Mouse (Mus musculus) liver, embryonic 14.5 days (tissue): ENCODE data around the gene Rfxank. TPM values are rescaled to one million over a fixed set of nuclear protein-coding genes. Genes with fewer than 3 reads are reported as not detected.

Experiments
- ATAC-seq: fragments of 200-750 bp; cut with Nextera tagmentation; 2 replicates; pipeline ENCODE4 v1.8.0; 2017; ENCODE audit warnings: moderate number of reproducible peaks, mild to moderate bottlenecking, moderate library complexity; ENCODE audit not compliant: insufficient read depth
- DNase-seq, 3 experiments: peaks; one replicate each; pipeline ENCODE4 v3.0.0-alpha.2; 2012 to 2013; ENCODE audit warnings: low read depth in 3 of 3, low spot score in 3 of 3
- H3K27ac ChIP-seq: fragments of 300-500 bp; sonication (generic); 2 replicates; pipeline ENCODE4 v1.5.1; 2014; ENCODE audit warnings: moderate library complexity, mild to moderate bottlenecking, control low read depth, inconsistent platforms
- H3K27me3 ChIP-seq: fragments of 300-500 bp; sonication (generic); 2 replicates; pipeline ENCODE4 v1.6.1; 2014; ENCODE audit warnings: mild to moderate bottlenecking, low read length, moderate library complexity; ENCODE audit not compliant: control insufficient read depth, insufficient read depth
- H3K36me3 ChIP-seq: fragments of 300-500 bp; sonication (generic); replicated peaks from 2 replicates; pipeline ENCODE4 v1.6.1; 2014; ENCODE audit warnings: low read depth; ENCODE audit not compliant: control insufficient read depth, insufficient read depth
- H3K4me1 ChIP-seq, 2 experiments: fragments of 200-500 bp in 1 of 2; fragments of 300-500 bp in 1 of 2; sonication (generic) in 1 of 2; replicated peaks; 2 replicates each; pipeline ENCODE4 v1.6.1; 2012 to 2014; ENCODE audit warnings: antibody characterized with exemption in 1 of 2, inconsistent platforms in 1 of 2, low read length in 1 of 2; ENCODE audit not compliant: control insufficient read depth in 2 of 2, insufficient read depth in 2 of 2
- H3K4me2 ChIP-seq: fragments of 300-500 bp; sonication (generic); 2 replicates; pipeline ENCODE4 v1.6.1; 2014; ENCODE audit warnings: low read depth, mild to moderate bottlenecking, control low read depth, moderate library complexity
- H3K4me3 ChIP-seq, 2 experiments: fragments of 200-500 bp in 1 of 2; fragments of 300-500 bp in 1 of 2; sonication (generic) in 1 of 2; 2 replicates each; pipeline ENCODE4 v1.5.1; 2012 to 2014; ENCODE audit warnings: low read depth in 2 of 2, low read length in 2 of 2, mild to moderate bottlenecking in 2 of 2, control low read depth in 1 of 2, inconsistent platforms in 1 of 2, moderate library complexity in 1 of 2; ENCODE audit not compliant: insufficient read depth in 1 of 2
- H3K9ac ChIP-seq: fragments of 300-500 bp; sonication (generic); replicated peaks from 2 replicates; pipeline ENCODE4 v1.6.1; 2014; ENCODE audit warnings: mild to moderate bottlenecking, control low read depth, moderate library complexity
- H3K9me3 ChIP-seq: fragments of 300-500 bp; sonication (generic); 2 replicates; pipeline ENCODE4 v1.6.1; 2016; ENCODE audit warnings: low read length, mixed read lengths; ENCODE audit not compliant: control insufficient read depth
- CTCF ChIP-seq: IDR thresholded peaks from 2 replicates; pipeline ENCODE4 v1.5.1; 2016; ENCODE audit warnings: antibody characterized with exemption, low read depth, control low read depth
- EP300 ChIP-seq: IDR thresholded peaks from 2 replicates; pipeline ENCODE4 v1.6.1; 2016; ENCODE audit warnings: antibody characterized with exemption, low read depth
- whole genome bisulfite sequencing: fragments of 180-500 bp; shearing (Covaris S2); extraction: QIAGEN DNeasy Blood & Tissue Kit; methylation state at CpG from one replicate; pipeline ENCODE4 v1.1.7; 2014; ENCODE audit not compliant: insufficient replicate concordance; 5-methylcytosine and 5-hydroxymethylcytosine counted together
- polyA plus RNA-seq, 2 experiments: library from polyadenylated mRNA; depleted of rRNA in 1 of 2; stranded (reverse) in 1 of 2; unstranded in 1 of 2; fragments of >200 nt; fragmentation: Nextera tagmentation in 1 of 2; extraction: Ambion mirVana in 1 of 2; gene quantifications; 2 replicates each; pipeline versions ENCODE4 v1.2.1 to v1.2.3; 2012 to 2014

Rfxank gene
- polyA plus RNA-seq, 2 experiments, result 6.1 to 6.4 TPM

- no peaks in the 10 kb centered on the region for H3K27me3 ChIP-seq
- peaks cover 21 to 37% of the 10 kb centered on the region in 2 experiments for H3K4me1 ChIP-seq
- H3K9ac ChIP-seq, result no peak overlapping the region
- TF ChIP-seq EP300 (no peak), CTCF (no peak)
- H3K9me3 ChIP-seq, result no peaks in the 10 kb centered on the region
- H3K4me2 ChIP-seq, result peak overlapping the region; percentile 76
- H3K27ac ChIP-seq, result peak overlapping the region; percentile 47
- no peak for DNase-seq
- no peak overlapping the region for H3K4me3 ChIP-seq
- H3K36me3 ChIP-seq, result no peaks in the 10 kb centered on the region
- no peak for ATAC-seq
- WGBS, result 53% methylated on average over 7 of the region's 7 CpGs
These were observed 32.3 kb upstream of the Rfxank start for GRCm38 (mm10) chr8:70171240-70171639.

- no peaks in the 10 kb centered on the region for H3K27me3 ChIP-seq
- H3K36me3 ChIP-seq, result no peaks in the 10 kb centered on the region
- TF ChIP-seq CTCF, result no peak
- no peak for TF ChIP-seq EP300
- H3K9me3 ChIP-seq, result no peaks in the 10 kb centered on the region
- ATAC-seq, result no peak
- H3K9ac ChIP-seq, result no peak overlapping the region
- no peak overlapping the region for H3K27ac ChIP-seq
- H3K4me1 ChIP-seq, result peaks cover 21 to 37% of the 10 kb centered on the region in 2 experiments
- WGBS, result 57% methylated on average over 3 of the region's 3 CpGs
- DNase-seq, result no peak
- H3K4me2 ChIP-seq, result no peak overlapping the region
- no peak overlapping the region for H3K4me3 ChIP-seq
These were observed 31.8 kb upstream of the Rfxank start for GRCm38 (mm10) chr8:70170748-70171147.

- H3K27ac ChIP-seq, result no peak overlapping the region
- no peak for ATAC-seq
These were observed 31.2 kb upstream of the Rfxank start for GRCm38 (mm10) chr8:70170116-70170515.

GRCm38 (mm10) chr8:70166504-70167110, 27.7 kb upstream of the Rfxank start:
- DNase-seq (peak in 2 of 3 experiments; percentile 39 to 50), ATAC-seq (peak; percentile 66; the same call in 1 of the 2 replicates)
- Histone ChIP-seq H3K27ac (no peak overlapping the region), H3K27me3 (peaks cover 5% of the 10 kb centered on the region), H3K4me3 (no peak overlapping the region), H3K9ac (no peak overlapping the region), H3K4me2 (peak overlapping the region; percentile 50), H3K9me3 (no peaks in the 10 kb centered on the region), H3K36me3 (no peaks in the 10 kb centered on the region), H3K4me1 (peaks cover 6 to 18% of the 10 kb centered on the region in 2 experiments; a peak in 3 of 4 replicates)
- 4% methylated on average over 21 of the region's 21 CpGs for WGBS
- TF ChIP-seq EP300, result no peak
- peak; percentile 98 for TF ChIP-seq CTCF

More at GRCm38 (mm10) chr8:70170116-70170515, 31.2 kb upstream of the Rfxank start:
- Histone ChIP-seq H3K27me3 (peaks cover 4% of the 10 kb centered on the region), H3K36me3 (no peaks in the 10 kb centered on the region), H3K4me3 (no peak overlapping the region), H3K9ac (no peak overlapping the region), H3K4me2 (no peak overlapping the region), H3K4me1 (peaks cover 21 to 37% of the 10 kb centered on the region in 2 experiments), H3K9me3 (no peaks in the 10 kb centered on the region)
- DNase-seq, result no peak
- TF ChIP-seq EP300, result no peak
- no peak for TF ChIP-seq CTCF
- WGBS, result 49% methylated on average over 3 of the region's 3 CpGs

GRCm38 (mm10) chr8:70163316-70163715, 24.4 kb upstream of the Rfxank start:
- H3K4me1 ChIP-seq, result peaks cover 0 to 2% of the 10 kb centered on the region in 2 experiments; a peak in 1 of 4 replicates
- no peaks in the 10 kb centered on the region for H3K36me3 ChIP-seq
- ATAC-seq, result no peak
- no peak overlapping the region for H3K27ac ChIP-seq
- H3K9ac ChIP-seq, result no peak overlapping the region
- 69% methylated on average over 3 of the region's 3 CpGs for WGBS
- peaks cover 5% of the 10 kb centered on the region for H3K27me3 ChIP-seq
- H3K4me2 ChIP-seq, result no peak overlapping the region
- H3K9me3 ChIP-seq, result no peaks in the 10 kb centered on the region
- TF ChIP-seq CTCF, result no peak
- no peak for TF ChIP-seq EP300
- no peak overlapping the region for H3K4me3 ChIP-seq
- no peak for DNase-seq
